Mouse (Mus musculus) stomach, embryonic 16.5 days (tissue): ENCODE measurements around the gene Fam131c. TPM values are rescaled to one million over a fixed set of nuclear protein-coding genes. Genes with fewer than 3 reads are reported as not detected.

Source experiments
- ATAC-seq: fragments of 200-750 bp; cut with Nextera tagmentation; 2 replicates; pipeline ENCODE4 v1.8.0; 2017; ENCODE audit warnings: moderate number of reproducible peaks, moderate TSS enrichment; ENCODE audit not compliant: insufficient read depth, low FRiP score
- H3K27ac ChIP-seq: fragments of 300-500 bp; sonication (generic); 2 replicates; pipeline ENCODE4 v1.5.1; 2014; ENCODE audit warnings: low read length
- H3K27me3 ChIP-seq: fragments of 300-500 bp; sonication (generic); 2 replicates; pipeline ENCODE4 v1.6.1; 2014; ENCODE audit warnings: low read length, control low read depth, mixed read lengths; ENCODE audit not compliant: control insufficient read depth, insufficient read depth
- H3K36me3 ChIP-seq: fragments of 300-500 bp; sonication (generic); 2 replicates; pipeline ENCODE4 v1.6.1; 2014; ENCODE audit warnings: low read length; ENCODE audit not compliant: control insufficient read depth, insufficient read depth
- H3K4me1 ChIP-seq: fragments of 300-500 bp; sonication (generic); 2 replicates; pipeline ENCODE4 v1.6.1; 2014; ENCODE audit warnings: low read length, control low read depth, mixed read lengths; ENCODE audit not compliant: control insufficient read depth, insufficient read depth
- H3K4me2 ChIP-seq: fragments of 300-500 bp; sonication (generic); 2 replicates; pipeline ENCODE4 v1.6.1; 2014; ENCODE audit warnings: low read depth, low read length, mixed read lengths
- H3K4me3 ChIP-seq: fragments of 300-500 bp; sonication (generic); replicated peaks from 2 replicates; pipeline ENCODE4 v1.5.1; 2014; ENCODE audit warnings: mild to moderate bottlenecking, low read length
- H3K9ac ChIP-seq: fragments of 300-500 bp; sonication (generic); 2 replicates; pipeline ENCODE4 v1.6.1; 2014; ENCODE audit warnings: low read length
- H3K9me3 ChIP-seq: fragments of 300-500 bp; sonication (generic); replicated peaks from 2 replicates; pipeline ENCODE4 v1.6.1; 2016; ENCODE audit warnings: low read length, control low read depth; ENCODE audit not compliant: control insufficient read depth
- WGBS: fragments of 180-500 bp; shearing (Covaris S2); extraction: QIAGEN DNeasy Blood & Tissue Kit; methylation state at CpG from one replicate; pipeline ENCODE4 v1.1.7; 2014; 5-methylcytosine and 5-hydroxymethylcytosine counted together
- polyA plus RNA-seq: library from polyadenylated mRNA; unstranded; fragments of >200 nt; fragmentation: Nextera tagmentation; extraction: Ambion mirVana; gene quantifications from 2 replicates; pipeline ENCODE4 v1.2.1, GENCODE M21; 2015

Gene Fam131c
- polyA plus RNA-seq, 1 experiment from 2014 or later, result 3.5 TPM

GRCm38 (mm10) chr4:141348616-141349015 lies 19.4 kb upstream of the Fam131c start:
- no peaks in the 10 kb centered on the region for H3K36me3 ChIP-seq
- H3K27ac ChIP-seq, result 0 out of 2 replicates have a peak overlapping the region, but pooled peaks have one; percentile 45
- H3K4me3 ChIP-seq, result no peak overlapping the region
- no peaks in the 10 kb centered on the region for H3K9me3 ChIP-seq
- 54% methylated on average over 11 of the region's 11 CpGs for WGBS
- H3K27me3 ChIP-seq, result no peaks in the 10 kb centered on the region
- H3K4me2 ChIP-seq, result no peak overlapping the region
- peaks cover 13% of the 10 kb centered on the region; the same call in 1 of the 2 replicates for H3K4me1 ChIP-seq
- H3K9ac ChIP-seq, result 0 out of 2 replicates have a peak overlapping the region, but pooled peaks have one; percentile 14
- ATAC-seq, result no peak

GRCm38 (mm10) chr4:141350015-141350414 lies 18.0 kb upstream of the Fam131c start:
- H3K4me3 ChIP-seq, result no peak overlapping the region

GRCm38 (mm10) chr4:141351972-141352371 lies 16.0 kb upstream of the Fam131c start:
- no peaks in the 10 kb centered on the region for H3K9me3 ChIP-seq
- whole genome bisulfite sequencing, result 44% methylated on average over 7 of the region's 7 CpGs
- no peaks in the 10 kb centered on the region for H3K27me3 ChIP-seq
- no peaks in the 10 kb centered on the region for H3K36me3 ChIP-seq
- peaks cover 15% of the 10 kb centered on the region; the same call in 1 of the 2 replicates for H3K4me1 ChIP-seq
- no peak overlapping the region; the same call in 1 of the 2 replicates for H3K4me2 ChIP-seq
- ATAC-seq, result no peak
- H3K9ac ChIP-seq, result 0 out of 2 replicates have a peak overlapping the region, but pooled peaks have one; percentile 14
- H3K4me3 ChIP-seq, result no peak overlapping the region
- peak overlapping the region; percentile 81; the same call in 1 of the 2 replicates for H3K27ac ChIP-seq

More at GRCm38 (mm10) chr4:141350015-141350414, 18.0 kb upstream of the Fam131c start:
- Histone ChIP-seq H3K9me3 (no peaks in the 10 kb centered on the region), H3K4me2 (no peak overlapping the region), H3K36me3 (no peaks in the 10 kb centered on the region), H3K27ac (peak overlapping the region; percentile 81; the same call in 1 of the 2 replicates), H3K4me1 (peaks cover 15% of the 10 kb centered on the region; the same call in 1 of the 2 replicates), H3K27me3 (no peaks in the 10 kb centered on the region), H3K9ac (peak overlapping the region; percentile 46; the same call in 1 of the 2 replicates)
- peak; percentile 32; the same call in 1 of the 2 replicates for ATAC-seq
- WGBS, result 72% methylated on average over 12 of the region's 12 CpGs

- peak overlapping the region; percentile 96 for H3K27ac ChIP-seq
Measured at GRCm38 (mm10) chr4:141352986-141353385, 15.0 kb upstream of the Fam131c start.

GRCm38 (mm10) chr4:141353868-141354267 lies 14.2 kb upstream of the Fam131c start:
- H3K4me2 ChIP-seq, result peak overlapping the region; percentile 37
- H3K9ac ChIP-seq, result peak overlapping the region; percentile 65
- H3K9me3 ChIP-seq, result no peaks in the 10 kb centered on the region
- peaks cover 6% of the 10 kb centered on the region; the same call in 1 of the 2 replicates for H3K4me1 ChIP-seq
- ATAC-seq, result peak; percentile 90
- no peaks in the 10 kb centered on the region for H3K36me3 ChIP-seq
- no peaks in the 10 kb centered on the region for H3K27me3 ChIP-seq
- WGBS, result 42% methylated on average over 8 of the region's 8 CpGs
- peak overlapping the region; percentile 96 for H3K27ac ChIP-seq
- no peak overlapping the region for H3K4me3 ChIP-seq

More at GRCm38 (mm10) chr4:141352986-141353385, 15.0 kb upstream of the Fam131c start:
- no peaks in the 10 kb centered on the region for H3K9me3 ChIP-seq
- peak overlapping the region; percentile 37 for H3K4me2 ChIP-seq
- H3K36me3 ChIP-seq, result no peaks in the 10 kb centered on the region
- 68% methylated on average over 5 of the region's 5 CpGs for WGBS
- no peak overlapping the region for H3K4me3 ChIP-seq
- peak overlapping the region; percentile 65 for H3K9ac ChIP-seq
- no peaks in the 10 kb centered on the region for H3K27me3 ChIP-seq
- peaks cover 9% of the 10 kb centered on the region; the same call in 1 of the 2 replicates for H3K4me1 ChIP-seq
- no peak for ATAC-seq

GRCm38 (mm10) chr4:141357811-141358210 lies 10.2 kb upstream of the Fam131c start:
- Histone ChIP-seq H3K27me3 (no peaks in the 10 kb centered on the region), H3K36me3 (no peaks in the 10 kb centered on the region), H3K4me1 (peaks cover 14% of the 10 kb centered on the region), H3K9me3 (no peaks in the 10 kb centered on the region), H3K9ac (no peak overlapping the region), H3K4me3 (no peak overlapping the region), H3K4me2 (no peak overlapping the region), H3K27ac (no peak overlapping the region)
- no peak for ATAC-seq

- 71% methylated on average over 6 of the region's 6 CpGs for WGBS
- Histone ChIP-seq H3K4me2 (no peak overlapping the region), H3K9ac (no peak overlapping the region), H3K9me3 (no peaks in the 10 kb centered on the region), H3K4me1 (peaks cover 8% of the 10 kb centered on the region), H3K36me3 (no peaks in the 10 kb centered on the region), H3K27me3 (no peaks in the 10 kb centered on the region), H3K4me3 (no peak overlapping the region), H3K27ac (peak overlapping the region; percentile 54)
- ATAC-seq, result no peak
Measured at GRCm38 (mm10) chr4:141359222-141359621, 8.8 kb upstream of the Fam131c start.

GRCm38 (mm10) chr4:141360846-141361245 lies 7.2 kb upstream of the Fam131c start:
- no peaks in the 10 kb centered on the region for H3K9me3 ChIP-seq
- H3K9ac ChIP-seq, result no peak overlapping the region
- H3K4me3 ChIP-seq, result no peak overlapping the region
- H3K36me3 ChIP-seq, result no peaks in the 10 kb centered on the region
- peaks cover 8% of the 10 kb centered on the region for H3K4me1 ChIP-seq
- H3K27me3 ChIP-seq, result no peaks in the 10 kb centered on the region
- no peak overlapping the region for H3K4me2 ChIP-seq
- no peak overlapping the region for H3K27ac ChIP-seq
- 39% methylated on average over 7 of the region's 7 CpGs for WGBS
- ATAC-seq, result no peak

GRCm38 (mm10) chr4:141362937-141363548 lies 5.0 kb upstream of the Fam131c start:
- ATAC-seq, result no peak
- WGBS, result 29% methylated on average over 11 of the region's 11 CpGs
- Histone ChIP-seq H3K9me3 (no peaks in the 10 kb centered on the region), H3K27me3 (no peaks in the 10 kb centered on the region), H3K4me2 (no peak overlapping the region), H3K4me1 (peaks cover 8% of the 10 kb centered on the region), H3K36me3 (no peaks in the 10 kb centered on the region), H3K27ac (no peak overlapping the region), H3K4me3 (no peak overlapping the region), H3K9ac (no peak overlapping the region)
